Mouse (Mus musculus) MEL (cell line): ENCODE measurements around the gene Tmc4.

ENCODE experiments used
- CTCF ChIP-seq, 3 experiments: IDR thresholded peaks in 2 of 3; conservative IDR thresholded peaks in 1 of 3; 2 replicates each; pipeline ENCODE4 v1.5.1; 2011 to 2012; ENCODE audit warnings: low read length in 3 of 3, low read depth in 2 of 3, mild to moderate bottlenecking in 2 of 3, improper control_type of control experiment in 1 of 3, inconsistent platforms in 1 of 3, mixed read lengths in 1 of 3, moderate library complexity in 1 of 3; ENCODE audit not compliant: control insufficient read depth in 1 of 3, insufficient read depth in 1 of 3, poor library complexity in 1 of 3, severe bottlenecking in 1 of 3
- EP300 ChIP-seq, 2 experiments: IDR thresholded peaks; 2 replicates each; pipeline ENCODE4 v1.6.1; 2011; ENCODE audit warnings: improper control_type of control experiment in 2 of 2, low read length in 2 of 2, low read depth in 1 of 2, mild to moderate bottlenecking in 1 of 2
- GATA1 ChIP-seq: IDR thresholded peaks from 2 replicates; pipeline ENCODE4 v1.6.1; 2011; ENCODE audit warnings: low read depth, low read length, improper control_type of control experiment
- HCFC1 ChIP-seq: IDR thresholded peaks from 2 replicates; pipeline ENCODE4 v1.6.1; 2012; ENCODE audit warnings: low read depth, mild to moderate bottlenecking, inconsistent platforms, low read length, improper control_type of control experiment, moderate library complexity
- MAFK ChIP-seq: IDR thresholded peaks from 2 replicates; pipeline ENCODE4 v1.6.1; 2011; ENCODE audit warnings: low read depth, mild to moderate bottlenecking, low read length, improper control_type of control experiment, borderline replicate concordance
- NRF1 ChIP-seq: IDR thresholded peaks from 2 replicates; pipeline ENCODE4 v1.6.1; 2014; ENCODE audit warnings: low read depth, mild to moderate bottlenecking, inconsistent platforms, low read length, improper control_type of control experiment, moderate library complexity; ENCODE audit not compliant: poor library complexity, insufficient read depth, severe bottlenecking
- POLR2A ChIP-seq, 2 experiments: IDR thresholded peaks; 2 replicates each; pipeline ENCODE4 v1.6.1; 2011 to 2012; ENCODE audit warnings: low read length in 2 of 2, mild to moderate bottlenecking in 2 of 2, control low read depth in 1 of 2, improper control_type of control experiment in 1 of 2, low read depth in 1 of 2, moderate library complexity in 1 of 2; ENCODE audit not compliant: control insufficient read depth in 1 of 2, insufficient read depth in 1 of 2, poor library complexity in 1 of 2
- RCOR1 ChIP-seq: IDR thresholded peaks from 2 replicates; pipeline ENCODE4 v1.6.1; 2012; ENCODE audit warnings: low read depth, mild to moderate bottlenecking, inconsistent platforms, low read length, improper control_type of control experiment
- TAL1 ChIP-seq: IDR thresholded peaks from 2 replicates; pipeline ENCODE4 v1.6.1; 2012; ENCODE audit warnings: mild to moderate bottlenecking, inconsistent platforms, low read length, moderate library complexity, mixed read lengths
- USF2 ChIP-seq, 2 experiments: IDR thresholded peaks; 2 replicates each; pipeline ENCODE4 v1.6.1; 2011 to 2012; ENCODE audit warnings: improper control_type of control experiment in 2 of 2, low read length in 2 of 2, borderline replicate concordance in 1 of 2, inconsistent platforms in 1 of 2, low read depth in 1 of 2, mild to moderate bottlenecking in 1 of 2; ENCODE audit not compliant: insufficient read depth in 1 of 2
- ZMIZ1 ChIP-seq: IDR thresholded peaks from 2 replicates; pipeline ENCODE4 v1.6.1; 2012; ENCODE audit warnings: low read depth, mild to moderate bottlenecking, inconsistent platforms, low read length, improper control_type of control experiment, moderate library complexity

DNA sequence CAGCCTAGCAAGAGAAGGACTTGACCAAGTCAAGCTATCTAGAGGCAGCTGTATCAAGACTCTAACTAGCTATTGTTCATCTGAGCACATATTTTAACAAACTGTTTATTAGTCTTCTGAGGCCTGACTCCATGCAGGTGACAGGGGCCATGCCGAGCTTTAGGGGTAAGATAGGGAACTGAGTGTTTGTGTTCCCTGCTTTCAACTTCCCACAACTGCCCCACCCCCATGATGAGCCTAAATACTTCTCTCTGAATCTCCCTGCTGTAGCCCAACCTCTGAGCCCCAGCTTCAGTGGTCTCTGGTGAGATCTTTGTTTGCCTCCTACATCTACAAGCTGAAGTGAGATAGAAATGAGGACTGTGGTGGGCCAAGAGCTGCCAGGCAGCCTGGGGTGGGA, 37.9 kb upstream of the Tmc4 start:
- TF ChIP-seq RCOR1 = no peak
- no peak for TF ChIP-seq CTCF (IDR thresholded peaks at IDR 0.05 in 2 of 3, conservative IDR thresholded peaks at IDR 0.05 in 1 of 3; ENCODE audit: control insufficient read depth in 1 of 3, insufficient read depth in 1 of 3, low read depth in 2 of 3, low read length in 3 of 3, poor library complexity in 1 of 3, severe bottlenecking in 1 of 3)
- TF ChIP-seq TAL1 = no peak
- TF ChIP-seq POLR2A (IDR thresholded peaks at IDR 0.05; ENCODE audit: control insufficient read depth in 1 of 2, insufficient read depth in 1 of 2, low read depth in 1 of 2, low read length in 2 of 2, poor library complexity in 1 of 2) = no peak
- TF ChIP-seq ZMIZ1 = no peak
- TF ChIP-seq MAFK = no peak
- TF ChIP-seq NRF1 = no peak
- no peak for TF ChIP-seq USF2 (IDR thresholded peaks at IDR 0.05; ENCODE audit: borderline replicate concordance in 1 of 2, insufficient read depth in 1 of 2, low read depth in 1 of 2, low read length in 2 of 2)
- no peak for TF ChIP-seq EP300 (IDR thresholded peaks at IDR 0.05; ENCODE audit: low read depth in 1 of 2, low read length in 2 of 2)
- no peak for TF ChIP-seq GATA1
- no peak for TF ChIP-seq HCFC1
